Mouse (Mus musculus) G1E-ER4 (cell line): ENCODE results near the gene Srms. TPM values are rescaled to one million over a fixed set of nuclear protein-coding genes. Genes with fewer than 3 reads are reported as not detected.

Source experiments
- GATA1 ChIP-seq: IDR thresholded peaks from one replicate; pipeline ENCODE4 v1.8.0; 2012; ENCODE audit warnings: low read length, inconsistent platforms
- polyA plus RNA-seq: library from polyadenylated mRNA; stranded (reverse); fragments of >175 nt; gene quantifications from 2 replicates; pipeline ENCODE4 v1.2.3, GENCODE M21; 2012

The Srms gene
- polyA plus RNA-seq, result not detected in 2 replicates

DNA sequence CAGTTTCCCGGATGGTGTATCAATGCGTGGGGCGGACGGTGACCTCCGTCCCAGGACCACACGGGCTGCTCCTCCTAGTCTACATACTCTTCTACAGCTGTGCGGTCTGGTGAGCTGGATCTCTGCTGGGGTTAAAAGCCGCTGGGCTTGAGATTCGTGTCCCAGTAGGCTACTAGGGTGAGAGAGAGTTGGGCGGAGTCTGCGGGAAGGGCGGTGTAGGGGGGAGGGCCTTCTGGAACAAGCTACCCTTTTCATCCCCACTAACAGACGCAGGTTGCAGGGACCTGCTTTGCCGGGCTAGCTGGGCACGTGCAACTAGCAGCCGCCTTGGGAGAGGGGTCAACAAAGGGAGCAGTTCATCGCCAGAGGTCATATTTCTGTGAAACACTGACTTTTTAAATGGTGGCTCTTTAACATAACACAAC, at the start of gene Srms:
Gene Srms, minus strand, starts transcription at position 165 of the 425 bp plus-strand sequence.
- no peak for TF ChIP-seq GATA1

GRCm38 (mm10) chr2:181253248-181253647, 40.3 kb upstream of the Srms start:
- TF ChIP-seq GATA1, result no peak

- TF ChIP-seq GATA1, result no peak
Observed at GRCm38 (mm10) chr2:181251841-181252240, 38.9 kb upstream of the Srms start.

GRCm38 (mm10) chr2:181249217-181249616, 36.2 kb upstream of the Srms start:
- TF ChIP-seq GATA1, result no peak

DNA sequence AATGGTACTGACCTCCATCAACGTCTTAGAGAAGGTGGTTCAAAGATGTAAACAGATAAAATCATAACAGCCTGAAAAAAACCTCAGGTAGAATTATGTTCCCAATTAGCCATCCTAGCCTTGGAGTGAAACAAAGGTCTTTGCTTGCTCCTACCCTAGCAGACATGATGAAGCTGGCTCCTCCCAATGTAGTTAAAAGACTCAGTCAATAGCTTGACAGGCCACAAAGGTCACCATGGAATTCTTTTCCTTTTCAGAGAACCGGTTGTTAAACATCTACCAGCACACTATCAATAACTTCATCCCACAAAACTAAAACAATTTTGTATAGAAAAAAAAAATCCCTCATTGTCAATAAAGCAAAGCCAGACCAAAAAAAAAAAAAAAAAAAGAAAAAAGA, 32.0 kb upstream of the Srms start:
- TF ChIP-seq GATA1, result no peak

DNA sequence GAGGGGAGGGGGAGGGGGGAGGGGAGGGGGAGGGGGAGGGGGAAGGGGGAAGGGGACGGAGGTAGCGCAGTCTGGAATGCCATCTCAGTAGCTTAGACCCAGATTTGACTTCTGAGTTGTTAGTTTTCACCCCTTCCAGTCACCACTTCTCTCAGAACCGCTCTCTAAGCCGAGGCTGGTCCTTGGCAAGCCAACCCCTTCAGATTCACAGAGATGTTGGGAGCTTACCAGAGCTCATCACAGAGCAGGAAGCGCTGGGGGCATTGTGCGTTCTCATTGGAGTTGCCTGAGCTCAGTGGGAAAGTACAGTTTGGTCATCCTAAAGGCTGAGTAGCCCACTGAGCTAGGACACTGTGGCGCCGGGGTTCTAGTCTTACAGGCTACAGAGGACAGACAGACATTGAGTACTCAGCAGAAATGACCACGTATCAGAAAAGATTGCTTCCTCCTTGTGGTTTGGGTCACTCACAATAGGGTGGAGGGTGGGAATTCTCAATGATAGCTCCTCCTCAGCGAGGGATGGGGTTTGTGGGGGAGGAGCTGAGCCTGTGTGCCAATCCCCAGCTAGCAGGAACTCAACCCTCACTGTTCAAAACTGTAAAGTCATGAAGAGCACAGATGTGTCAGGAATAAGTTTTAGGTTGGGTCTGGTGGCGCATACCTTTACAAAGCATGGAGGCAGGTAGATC, 30.9 kb upstream of the Srms start:
- TF ChIP-seq GATA1, result no peak

DNA sequence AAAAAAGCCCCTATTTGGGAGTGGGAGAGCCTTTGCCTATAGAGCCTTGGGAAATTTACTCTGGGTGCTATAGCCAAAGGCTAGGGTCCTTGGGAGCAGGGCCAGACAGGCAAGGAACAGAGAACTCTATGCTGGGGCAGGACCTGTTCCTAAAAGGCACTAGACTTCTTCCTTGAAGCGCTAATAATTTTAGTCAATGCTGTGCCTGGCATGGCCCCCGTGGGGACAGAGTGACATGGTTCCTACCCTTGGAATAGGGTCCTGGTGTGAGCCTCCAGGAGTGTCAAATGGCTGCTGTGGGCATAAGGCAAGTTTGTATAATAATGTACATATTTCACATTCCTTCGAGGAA, 29.3 kb upstream of the Srms start:
- no peak for TF ChIP-seq GATA1

GRCm38 (mm10) chr2:181241602-181242313, 28.8 kb upstream of the Srms start, which contains the start of gene Helz2:
TSS of gene Helz2 (minus strand) at chr2:181242027.
- TF ChIP-seq GATA1, result no peak

- TF ChIP-seq GATA1, result no peak
Observed at GRCm38 (mm10) chr2:181240806-181241440, 27.9 kb upstream of the Srms start.

- TF ChIP-seq GATA1, result no peak
Observed at GRCm38 (mm10) chr2:181239261-181239660, 26.3 kb upstream of the Srms start.

- no peak for TF ChIP-seq GATA1
Observed at GRCm38 (mm10) chr2:181238861-181239260, 25.9 kb upstream of the Srms start.

DNA sequence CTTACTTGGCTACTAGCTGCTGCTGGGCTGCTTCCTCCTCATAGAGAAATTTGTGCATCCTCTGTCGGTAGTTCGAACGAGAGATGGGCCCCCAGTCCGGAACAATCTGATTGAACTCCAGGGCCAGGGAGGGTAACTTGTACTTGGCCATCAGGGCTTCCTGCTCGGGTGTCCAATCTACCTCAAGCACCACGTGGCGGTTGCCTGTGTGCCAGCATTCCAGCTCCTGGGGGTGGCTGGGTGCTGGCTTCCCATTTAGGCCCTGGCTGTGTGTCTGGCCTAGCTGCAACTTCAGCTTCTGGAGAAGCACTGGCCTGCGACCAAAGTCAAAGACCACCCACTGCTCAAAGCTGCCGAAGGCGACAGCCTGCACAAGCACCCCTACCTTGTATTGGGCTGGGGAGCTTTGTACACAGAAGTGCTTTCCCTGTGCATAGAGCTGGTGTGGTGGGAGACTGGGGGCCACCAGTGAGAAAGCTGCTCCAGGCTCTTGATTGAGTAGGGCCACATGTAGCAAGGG, 25.2 kb upstream of the Srms start:
- TF ChIP-seq GATA1, result no peak

GRCm38 (mm10) chr2:181237251-181238014, 24.4 kb upstream of the Srms start:
- no peak for TF ChIP-seq GATA1

- no peak for TF ChIP-seq GATA1
Observed at GRCm38 (mm10) chr2:181235681-181236566, 22.9 kb upstream of the Srms start.

- no peak for TF ChIP-seq GATA1
Observed at GRCm38 (mm10) chr2:181234680-181235079, 21.7 kb upstream of the Srms start.
